Mouse (Mus musculus): Measurements from ENCODE around the gene Cdk2ap2. TPM values are rescaled to one million over a fixed set of nuclear protein-coding genes. Genes with fewer than 3 reads are reported as not detected.
"Not testable (repeated sequence)": the region's sequence is repeated elsewhere in the genome, so short reads cannot be mapped to it uniquely, and the experiment has no call there.

The Cdk2ap2 gene
- total RNA-seq (2014; rRNA removed) (33.9 and 44.0 TPM in 2 replicates), polyA plus RNA-seq (2012; rRNA removed) (185 and 198 TPM in 2 replicates)

DNA sequence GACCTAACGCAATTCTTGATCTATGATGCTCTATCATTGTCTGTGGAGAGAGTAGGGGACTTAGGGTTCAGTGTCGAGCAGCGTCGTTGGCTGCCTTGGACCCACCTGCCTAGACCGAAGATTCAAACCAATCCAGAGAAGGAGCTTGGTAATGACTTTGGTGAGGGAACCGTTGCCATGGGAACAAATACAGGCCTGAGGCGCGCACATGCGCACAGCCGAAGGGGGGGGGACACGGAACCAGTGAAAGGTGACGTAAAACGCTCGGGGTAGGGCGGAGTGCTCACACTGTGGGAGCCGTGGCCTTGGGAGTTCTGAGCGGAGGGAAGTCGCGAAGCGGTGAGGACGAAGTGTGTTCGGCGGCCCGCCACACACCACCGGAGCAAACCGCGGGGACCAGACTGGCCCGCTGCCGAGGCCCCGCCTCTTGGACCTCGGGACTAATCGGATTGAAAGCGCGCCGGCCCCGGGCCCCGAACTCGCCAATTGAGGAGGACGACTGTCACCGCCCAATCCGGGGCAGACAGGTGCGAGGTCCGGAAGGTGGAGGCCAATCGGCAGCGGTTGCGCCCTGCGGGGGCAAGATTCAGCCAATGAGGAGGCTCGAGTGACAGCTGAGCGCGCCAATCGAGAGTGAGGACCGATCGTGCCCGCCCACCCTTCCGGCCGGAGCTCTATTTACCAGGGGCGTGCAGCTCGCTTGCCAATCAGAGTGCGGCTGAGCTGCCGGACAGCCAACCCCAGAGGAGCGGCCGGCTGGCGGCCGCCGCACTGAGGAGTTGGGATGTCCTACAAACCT is at the start of gene Cdk2ap2:
Gene Cdk2ap2, plus strand, starts transcription at position 541 of the 799 bp plus-strand sequence.
- TF ChIP-seq CTCF (IDR thresholded peaks at IDR 0.05; ENCODE audit: low read depth, low read length), result no peak
- peak; percentile 86 for TF ChIP-seq POLR2A (IDR thresholded peaks at IDR 0.05; ENCODE audit: extremely low read depth, insufficient read depth, low read length)
- Histone ChIP-seq H3K4me3 (ENCODE audit: insufficient read depth, low read depth, low read length) (peak within 1 kb of the TSS; percentile 88), H3K27ac (replicated peaks; ENCODE audit: insufficient read depth, low read depth, low read length) (peak within 1 kb of the TSS; percentile 96), H3K27me3 (ENCODE audit: control insufficient read depth, insufficient read depth, low read length) (no peaks in the 10 kb centered on the region), H3K4me1 (ENCODE audit: control insufficient read depth, insufficient read depth, low read length) (peaks cover 26% of the 10 kb centered on the region), H3K9ac (ENCODE audit: low read depth, low read length) (peak within 1 kb of the TSS; percentile 87), H3K36me3 (ENCODE audit: control insufficient read depth, insufficient read depth, low read length) (no peaks in the 10 kb centered on the region), H3K79me2 (ENCODE audit: control insufficient read depth, insufficient read depth, low read length) (no peaks in the 10 kb centered on the region)
- DNase-seq (ENCODE audit: extremely low read depth, low read depth, low spot score), result peak; percentile 93
- WGBS, result under 1% methylated on average over 65 of the region's 65 CpGs

DNA sequence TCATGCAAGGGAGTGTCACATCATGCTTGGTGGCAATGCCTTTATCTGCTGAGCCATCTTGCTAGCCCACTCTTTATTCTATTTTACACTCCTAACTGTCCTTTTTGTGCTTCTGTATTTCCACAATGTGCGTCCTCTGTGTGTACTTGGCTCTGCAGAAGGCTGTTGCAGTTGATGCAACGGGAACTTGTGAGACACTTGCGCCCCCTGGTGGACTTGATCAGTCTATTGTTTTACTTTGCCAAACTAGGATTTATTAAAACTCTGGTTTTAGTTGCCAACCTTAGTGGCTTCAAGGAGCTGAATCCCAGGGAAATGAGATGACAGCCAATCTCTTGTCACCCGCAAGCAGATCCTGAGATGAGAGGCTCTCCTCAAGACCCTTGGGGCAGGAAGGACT is 49.1 kb upstream of the Cdk2ap2 start:
- Histone ChIP-seq H3K27me3 (ENCODE audit: control insufficient read depth, insufficient read depth, low read length) (no peaks in the 10 kb centered on the region), H3K79me2 (ENCODE audit: control insufficient read depth, insufficient read depth, low read length) (no peaks in the 10 kb centered on the region), H3K9ac (ENCODE audit: low read depth, low read length) (no peak overlapping the region), H3K27ac (replicated peaks; ENCODE audit: insufficient read depth, low read depth, low read length) (no peak overlapping the region), H3K4me1 (ENCODE audit: control insufficient read depth, insufficient read depth, low read length) (peaks cover 16% of the 10 kb centered on the region), H3K4me3 (ENCODE audit: insufficient read depth, low read depth, low read length) (no peak overlapping the region), H3K36me3 (ENCODE audit: control insufficient read depth, insufficient read depth, low read length) (no peaks in the 10 kb centered on the region)
- TF ChIP-seq POLR2A (IDR thresholded peaks at IDR 0.05; ENCODE audit: extremely low read depth, insufficient read depth, low read length) (no peak), CTCF (IDR thresholded peaks at IDR 0.05; ENCODE audit: low read depth, low read length) (peak; percentile 70)
- 25% methylated on average over 4 of the region's 4 CpGs for WGBS
- DNase-seq (ENCODE audit: extremely low read depth, low read depth, low spot score), result peak; percentile 77

DNA sequence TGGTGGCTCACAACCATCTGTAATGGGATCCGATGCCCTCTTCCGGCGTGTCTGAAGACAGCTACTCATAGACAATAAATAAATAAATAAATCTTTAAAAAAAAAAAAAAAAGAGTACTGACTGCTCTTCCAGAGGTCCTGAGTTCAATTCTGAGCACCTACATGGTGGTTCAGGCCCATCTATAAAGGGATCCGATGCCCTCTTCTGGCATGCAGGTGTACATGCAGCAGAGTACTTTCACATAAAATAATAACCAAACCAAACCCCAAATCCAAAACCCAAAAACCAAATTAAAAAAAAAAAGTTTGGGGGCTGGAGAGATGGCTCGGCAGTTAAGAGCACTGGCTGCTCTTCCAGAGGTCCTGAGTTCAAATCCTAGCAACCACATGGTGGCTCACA is 47.9 kb upstream of the Cdk2ap2 start:
- not testable (repeated sequence) for H3K9ac ChIP-seq (ENCODE audit: low read depth, low read length); H3K27ac ChIP-seq (replicated peaks; ENCODE audit: insufficient read depth, low read depth, low read length); H3K79me2 ChIP-seq (ENCODE audit: control insufficient read depth, insufficient read depth, low read length); H3K36me3 ChIP-seq (ENCODE audit: control insufficient read depth, insufficient read depth, low read length); DNase-seq (ENCODE audit: extremely low read depth, low read depth, low spot score); H3K4me3 ChIP-seq (ENCODE audit: insufficient read depth, low read depth, low read length); H3K27me3 ChIP-seq (ENCODE audit: control insufficient read depth, insufficient read depth, low read length)
- 0 out of 2 replicates have a peak, but pooled peaks have one; percentile 15 for TF ChIP-seq CTCF (IDR thresholded peaks at IDR 0.05; ENCODE audit: low read depth, low read length)
- H3K4me1 ChIP-seq (ENCODE audit: control insufficient read depth, insufficient read depth, low read length), result peaks cover 16% of the 10 kb centered on the region
- 85% methylated on average over 5 of the region's 5 CpGs for WGBS

DNA sequence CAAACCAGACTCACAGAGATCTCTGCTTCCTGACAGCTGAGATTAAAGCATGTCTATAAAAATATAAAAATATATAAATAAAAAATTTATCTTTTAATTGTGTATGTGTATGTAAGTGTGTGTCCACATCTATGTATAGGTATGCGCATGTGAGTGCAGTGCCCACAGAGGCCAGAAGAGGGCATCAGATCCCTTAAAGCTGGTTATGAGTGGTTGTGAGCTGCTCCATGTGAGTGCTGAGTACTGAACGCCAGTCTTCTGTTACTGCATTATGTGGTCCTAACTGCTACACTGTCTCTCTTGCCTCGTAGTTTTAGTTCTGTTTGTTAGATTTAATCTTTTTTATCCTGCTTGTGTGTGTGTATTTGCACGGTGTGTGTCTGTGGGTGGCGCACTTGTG is 46.0 kb upstream of the Cdk2ap2 start:
- H3K4me1 ChIP-seq (ENCODE audit: control insufficient read depth, insufficient read depth, low read length), result peaks cover 19% of the 10 kb centered on the region

DNA sequence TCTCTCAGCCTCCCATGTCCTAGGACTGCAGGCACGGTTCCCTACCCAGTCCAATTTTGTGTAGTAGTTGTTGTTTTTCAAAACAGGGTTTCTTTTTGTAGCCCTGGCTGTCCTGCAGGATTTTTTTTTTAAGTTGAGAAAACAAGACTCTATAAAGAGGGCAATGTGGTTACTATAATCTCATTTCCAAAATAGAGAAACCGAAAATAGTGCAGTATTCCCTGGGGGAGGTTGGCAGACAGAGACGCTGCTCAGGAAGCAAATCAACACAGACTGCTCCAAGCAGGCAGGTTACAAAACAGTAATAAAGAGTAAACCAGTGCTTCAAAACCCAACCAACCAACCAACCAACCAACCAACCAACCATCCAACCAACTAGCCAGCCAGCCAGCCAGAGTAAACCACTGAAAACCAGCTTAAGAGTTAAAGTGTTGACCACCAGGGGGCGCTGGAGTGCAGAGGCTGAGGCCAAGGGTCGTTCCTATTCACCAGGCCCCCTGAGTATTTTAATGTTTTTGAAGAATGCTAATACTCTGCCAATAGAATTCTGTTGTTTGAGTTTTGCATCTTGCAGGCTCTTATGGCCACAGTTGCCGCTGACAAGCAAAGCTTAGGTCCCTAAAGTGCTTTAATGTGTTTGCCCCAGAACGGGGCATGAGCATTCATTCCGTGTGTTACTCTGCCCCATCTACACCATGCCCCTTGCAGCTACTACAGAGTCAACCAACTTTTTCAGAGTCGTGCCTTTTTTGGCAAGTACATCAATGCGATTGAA is 45.1 kb upstream of the Cdk2ap2 start:
- H3K36me3 ChIP-seq (ENCODE audit: control insufficient read depth, insufficient read depth, low read length), result no peaks in the 10 kb centered on the region
- 39% methylated on average over 10 of the region's 10 CpGs for WGBS
- no peaks in the 10 kb centered on the region for H3K27me3 ChIP-seq (ENCODE audit: control insufficient read depth, insufficient read depth, low read length)
- H3K79me2 ChIP-seq (ENCODE audit: control insufficient read depth, insufficient read depth, low read length), result no peaks in the 10 kb centered on the region
- no peak for TF ChIP-seq POLR2A (IDR thresholded peaks at IDR 0.05; ENCODE audit: extremely low read depth, insufficient read depth, low read length)
- TF ChIP-seq CTCF (IDR thresholded peaks at IDR 0.05; ENCODE audit: low read depth, low read length), result peak; percentile 83
- no peak overlapping the region for H3K9ac ChIP-seq (ENCODE audit: low read depth, low read length)
- DNase-seq (ENCODE audit: extremely low read depth, low read depth, low spot score), result peak; percentile 69
- no peak overlapping the region for H3K27ac ChIP-seq (replicated peaks; ENCODE audit: insufficient read depth, low read depth, low read length)
- H3K4me1 ChIP-seq (ENCODE audit: control insufficient read depth, insufficient read depth, low read length), result peaks cover 21% of the 10 kb centered on the region
- no peak overlapping the region for H3K4me3 ChIP-seq (ENCODE audit: insufficient read depth, low read depth, low read length)

More for the DNA sequence above, 46.0 kb upstream of the Cdk2ap2 start:
- Histone ChIP-seq H3K4me3 (ENCODE audit: insufficient read depth, low read depth, low read length) (no peak overlapping the region), H3K27ac (replicated peaks; ENCODE audit: insufficient read depth, low read depth, low read length) (no peak overlapping the region; the same call in 1 of the 2 replicates), H3K36me3 (ENCODE audit: control insufficient read depth, insufficient read depth, low read length) (no peaks in the 10 kb centered on the region), H3K27me3 (ENCODE audit: control insufficient read depth, insufficient read depth, low read length) (no peaks in the 10 kb centered on the region), H3K79me2 (ENCODE audit: control insufficient read depth, insufficient read depth, low read length) (no peaks in the 10 kb centered on the region), H3K9ac (ENCODE audit: low read depth, low read length) (no peak overlapping the region)
- WGBS, result 96% methylated on average over 5 of the region's 5 CpGs
- TF ChIP-seq CTCF (IDR thresholded peaks at IDR 0.05; ENCODE audit: low read depth, low read length), result peak; percentile 26; the same call in 1 of the 2 replicates
- no peak for TF ChIP-seq POLR2A (IDR thresholded peaks at IDR 0.05; ENCODE audit: extremely low read depth, insufficient read depth, low read length)
- peak; percentile 22 for DNase-seq (ENCODE audit: extremely low read depth, low read depth, low spot score)
